Mouse (Mus musculus) kidney, postnatal 4 days (tissue): ENCODE results near the gene Foxj3.
"Not testable (repeated sequence)": the region's sequence is repeated elsewhere in the genome, so short reads cannot be mapped to it uniquely, and the experiment has no call there.

Experiments
- DNase-seq, 2 experiments: peaks; one replicate each; pipeline ENCODE4 v3.0.0; 2021; ENCODE audit warnings: mixed read lengths in 2 of 2

Gene Foxj3

DNA sequence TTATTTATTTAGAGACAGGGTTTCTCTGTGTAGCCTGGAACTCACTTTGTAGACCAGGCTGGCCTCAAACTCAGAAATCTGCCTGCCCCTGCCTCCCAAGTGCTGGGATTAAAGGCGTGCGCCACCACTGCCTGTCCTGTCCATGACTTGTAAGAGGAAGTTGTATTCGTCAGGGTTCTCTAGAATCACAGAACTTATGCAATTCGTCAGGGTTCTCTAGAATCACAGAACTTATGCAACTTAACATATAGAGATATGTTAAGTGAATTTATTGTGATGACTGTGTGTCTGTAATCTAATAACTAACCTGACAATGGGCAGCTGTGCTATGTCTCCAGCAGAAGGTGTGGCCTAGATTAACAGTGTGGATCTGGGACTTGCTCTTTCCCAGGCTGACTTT is at the start of gene Foxj3:
Gene Foxj3 (plus strand): TSS at position 390 of the 400 bp plus-strand sequence.
- not testable (repeated sequence) for DNase-seq

GRCm38 (mm10) chr4:119489666-119490065 is 47.1 kb upstream of the Foxj3 start:
- DNase-seq, result no peak

DNA sequence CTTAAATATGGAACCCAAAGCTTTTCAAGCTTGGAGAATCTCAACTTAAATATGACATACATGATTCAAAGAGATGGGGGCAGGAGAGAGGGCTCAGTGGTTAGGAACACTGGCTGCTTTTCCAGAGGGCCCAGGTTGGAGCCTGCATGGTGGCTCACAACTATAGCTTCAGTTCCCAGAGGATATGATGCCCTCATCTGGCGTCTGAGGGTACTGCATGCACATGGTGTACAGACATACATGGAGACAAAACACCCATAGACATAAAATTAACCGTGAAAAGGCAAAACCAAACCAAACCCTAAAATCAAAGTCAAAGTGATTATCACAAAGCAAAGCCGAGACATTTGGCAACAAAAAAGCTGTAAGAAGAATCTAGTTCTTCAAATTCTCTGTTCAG is 46.0 kb upstream of the Foxj3 start:
- peak; percentile 68 to 70 for DNase-seq

- peak; percentile 73 to 82 for DNase-seq
Measured at GRCm38 (mm10) chr4:119492291-119492932, 44.4 kb upstream of the Foxj3 start, which contains the start of gene Rimkla. TSS of gene Rimkla (minus strand) at chr4:119492628.

GRCm38 (mm10) chr4:119492933-119493327 is 43.9 kb upstream of the Foxj3 start:
- no peak for DNase-seq

- DNase-seq, result no peak
Measured at GRCm38 (mm10) chr4:119498319-119498848, 38.4 kb upstream of the Foxj3 start.

DNA sequence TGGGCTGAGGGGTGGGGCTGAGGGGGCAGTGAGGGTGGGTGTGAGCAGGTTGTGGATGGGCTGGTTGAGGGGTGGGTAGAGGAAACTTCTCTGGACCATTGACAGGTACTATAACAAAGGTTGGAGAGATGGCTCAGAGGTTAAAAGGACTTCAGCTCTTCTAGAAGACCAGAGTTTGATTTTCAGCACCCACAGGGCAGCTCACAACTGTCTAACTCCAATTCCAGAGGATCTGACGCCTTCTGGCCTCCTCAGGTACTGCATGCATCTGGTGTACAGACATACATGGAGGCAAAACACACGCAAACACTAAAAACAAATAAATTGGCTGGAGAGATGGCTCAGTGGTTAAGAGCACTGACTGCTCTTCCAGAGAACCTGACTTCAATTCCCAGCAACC is 25.2 kb upstream of the Foxj3 start:
- no peak for DNase-seq

GRCm38 (mm10) chr4:119512731-119513141 is 24.1 kb upstream of the Foxj3 start:
- DNase-seq, result no peak

GRCm38 (mm10) chr4:119523575-119523974 is 13.2 kb upstream of the Foxj3 start:
- no peak for DNase-seq

GRCm38 (mm10) chr4:119524010-119524409 is 12.8 kb upstream of the Foxj3 start:
- no peak for DNase-seq

DNA sequence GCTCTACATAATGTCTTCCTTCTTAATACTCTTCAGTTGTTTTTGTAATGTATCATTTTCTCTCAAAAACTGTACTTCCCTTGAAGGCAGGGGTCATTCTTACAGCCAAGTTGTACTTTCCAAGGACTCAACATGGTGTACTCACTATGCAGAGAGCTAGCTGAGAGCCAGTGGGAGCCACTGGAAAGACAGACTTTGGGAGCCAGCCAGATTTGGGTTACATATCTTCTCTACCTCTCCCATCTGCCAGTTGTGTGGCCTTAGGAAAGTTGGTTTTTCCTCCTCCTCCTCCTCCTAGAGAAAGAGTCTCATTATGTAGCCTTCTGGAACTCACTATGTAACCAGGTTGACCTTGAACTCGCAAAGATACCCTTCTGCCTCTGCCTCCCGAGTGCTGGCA is 12.3 kb upstream of the Foxj3 start:
- DNase-seq, result no peak

- DNase-seq, result no peak
Measured at GRCm38 (mm10) chr4:119526329-119526845, 10.4 kb upstream of the Foxj3 start.

DNA sequence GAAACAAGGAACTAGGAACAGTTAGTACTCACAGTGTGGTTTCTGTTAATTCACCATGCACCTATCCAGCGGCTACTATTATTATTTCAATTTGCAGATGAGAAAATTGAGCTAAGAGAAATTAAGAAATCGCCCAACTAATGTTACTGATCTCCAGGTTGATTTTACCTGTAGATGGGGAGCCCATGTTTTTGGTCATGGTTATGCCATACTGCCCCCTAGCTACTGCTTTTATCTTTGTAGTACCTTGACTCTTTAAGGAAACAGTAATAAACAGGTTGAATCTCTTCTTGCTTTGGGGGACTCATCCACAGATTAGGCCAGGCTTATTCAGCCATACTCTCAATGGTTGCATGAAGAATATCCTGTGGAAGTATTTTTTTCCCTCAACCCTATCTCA is 5.0 kb upstream of the Foxj3 start:
- DNase-seq, result no peak

- DNase-seq, result no peak
Measured at GRCm38 (mm10) chr4:119535103-119535502, 1.7 kb upstream of the Foxj3 start.

DNA sequence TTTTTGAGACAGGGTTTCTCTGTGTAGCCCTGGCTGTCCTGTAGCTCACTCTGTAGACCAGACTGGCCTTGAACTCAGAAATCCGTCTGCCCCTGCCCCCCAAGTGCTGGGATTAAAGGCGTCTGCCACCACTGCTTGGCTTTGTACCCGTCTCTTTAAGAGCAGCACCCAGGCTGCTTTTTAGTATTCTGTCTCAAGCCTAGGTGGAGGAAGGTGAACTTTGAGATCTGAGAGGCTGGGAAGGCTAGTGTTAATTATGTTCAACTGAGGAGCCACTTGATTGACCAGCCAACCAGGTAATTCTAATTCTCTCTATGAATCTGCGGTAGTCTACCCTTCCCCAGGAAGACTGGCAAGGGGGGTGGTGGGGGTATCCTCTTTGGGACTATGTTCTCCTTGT is 632 bp downstream of the Foxj3 start:
- peak in 1 of 2 experiments; percentile 6 for DNase-seq

- DNase-seq, result peak; percentile 98 to 99
Measured at GRCm38 (mm10) chr4:119539031-119539824, 2.4 kb downstream of the Foxj3 start, which contains the start of gene Frg2f1. TSS of gene Frg2f1 (minus strand) at chr4:119539529.

GRCm38 (mm10) chr4:119539836-119540532 is 3.2 kb downstream of the Foxj3 start:
- peak; percentile 55 to 73 for DNase-seq

- no peak for DNase-seq
Measured at GRCm38 (mm10) chr4:119540533-119540890, 3.7 kb downstream of the Foxj3 start.

- DNase-seq, result no peak
Measured at GRCm38 (mm10) chr4:119550864-119551263, 14.1 kb downstream of the Foxj3 start.

- DNase-seq, result no peak
Measured at GRCm38 (mm10) chr4:119555466-119555865, 18.7 kb downstream of the Foxj3 start.

DNA sequence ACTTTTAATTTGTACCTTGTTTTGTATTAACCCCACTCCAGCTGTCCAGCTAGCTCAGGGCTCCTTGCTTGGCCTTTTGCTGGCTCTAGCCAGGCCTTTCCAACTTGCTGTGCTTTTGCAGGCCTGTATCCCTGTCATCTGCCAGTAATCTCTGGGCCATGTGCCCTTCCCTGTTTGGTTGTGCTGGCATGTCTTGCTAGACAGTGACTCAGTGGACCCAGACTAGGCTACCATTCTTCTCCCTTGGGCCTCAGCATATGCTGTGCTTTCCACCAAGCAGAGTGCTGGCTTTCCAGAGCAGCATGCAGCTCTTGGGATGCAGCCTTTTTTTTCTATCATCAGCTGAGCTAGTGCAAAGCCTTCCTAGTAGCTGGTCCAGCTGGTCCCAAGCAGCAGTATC is 26.3 kb downstream of the Foxj3 start:
- no peak for DNase-seq

- DNase-seq, result no peak
Measured at GRCm38 (mm10) chr4:119566322-119566835, 29.6 kb downstream of the Foxj3 start.

DNA sequence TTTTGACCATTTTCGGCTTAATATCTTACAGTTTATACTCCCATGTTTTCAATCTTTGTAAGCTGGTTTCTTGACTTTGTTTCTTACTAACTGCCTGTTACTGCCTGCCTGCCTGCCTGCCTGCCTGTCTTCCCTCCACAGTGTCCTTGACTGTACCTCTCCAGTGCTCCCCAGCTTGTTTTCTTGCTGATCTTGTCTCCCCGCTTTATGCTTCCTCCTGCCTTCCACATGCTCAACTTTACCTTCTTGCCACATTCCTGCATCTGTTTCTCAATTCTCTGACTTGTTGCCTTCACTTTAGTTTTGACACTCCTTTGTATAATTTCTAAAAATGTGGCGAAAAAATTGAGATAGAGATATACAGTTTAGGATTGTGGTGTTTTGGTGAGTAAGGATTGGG is 35.9 kb downstream of the Foxj3 start:
- no peak for DNase-seq
